Mouse (Mus musculus) spleen, postnatal 36 days (tissue): ENCODE measurements around the gene Gm28919.
"Not testable (repeated sequence)": the region's sequence is repeated elsewhere in the genome, so short reads cannot be mapped to it uniquely, and the experiment has no call there.

Experiments
- DNase-seq, 2 experiments: peaks; one replicate each; pipeline ENCODE4 v3.0.0; 2022; ENCODE audit warnings: low spot score in 2 of 2, mixed read lengths in 1 of 2

Gm28919 gene

GRCm38 (mm10) chrY:6583246-6583645 is at the start of gene Gm28919:
Gene Gm28919 (plus strand): TSS chrY:6583546.
- DNase-seq = not testable (repeated sequence)
